Mouse (Mus musculus): ENCODE results near the gene Epb41l1.
"Not testable (repeated sequence)": the region's sequence is repeated elsewhere in the genome, so short reads cannot be mapped to it uniquely, and the experiment has no call there.

The Epb41l1 gene

DNA sequence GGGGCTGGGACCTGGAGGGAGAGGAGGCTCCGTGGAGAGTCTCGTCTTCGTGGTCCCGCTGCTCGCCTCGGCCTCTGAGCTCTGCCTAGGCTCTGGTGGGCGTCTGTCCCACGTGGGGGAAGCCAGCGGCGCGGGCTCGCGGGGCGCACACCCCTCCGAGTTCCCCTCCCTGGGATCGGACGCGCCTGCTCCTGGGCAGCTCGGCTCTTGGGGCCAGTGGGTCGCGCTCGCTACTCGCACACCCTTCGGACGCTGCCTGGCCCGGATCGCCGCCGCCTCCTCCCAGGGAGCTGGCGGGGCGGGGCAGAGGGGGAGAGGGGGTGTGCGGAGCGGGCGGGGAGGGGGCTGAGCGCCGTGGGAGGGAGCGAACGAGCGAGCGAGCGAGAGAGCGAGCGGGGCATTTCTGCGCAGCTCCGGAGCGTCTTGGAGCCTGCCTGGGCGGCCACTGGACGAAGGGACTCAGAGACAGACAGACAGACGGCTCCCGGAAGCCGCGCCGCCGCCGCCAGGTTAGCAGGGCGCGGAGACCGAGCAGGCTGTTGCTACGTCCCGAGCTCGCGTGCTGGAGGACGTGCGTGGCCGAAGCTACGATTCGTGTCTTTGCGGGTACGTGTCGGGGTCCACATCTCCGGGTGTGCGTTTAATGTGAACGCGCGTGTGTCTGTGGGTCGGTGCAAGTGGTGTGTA lies at the start of gene Epb41l1:
Gene Epb41l1 (plus strand): TSS at position 216 of the 687 bp plus-strand sequence.
- DNase-seq (ENCODE audit: low read depth, low spot score) = no peak

DNA sequence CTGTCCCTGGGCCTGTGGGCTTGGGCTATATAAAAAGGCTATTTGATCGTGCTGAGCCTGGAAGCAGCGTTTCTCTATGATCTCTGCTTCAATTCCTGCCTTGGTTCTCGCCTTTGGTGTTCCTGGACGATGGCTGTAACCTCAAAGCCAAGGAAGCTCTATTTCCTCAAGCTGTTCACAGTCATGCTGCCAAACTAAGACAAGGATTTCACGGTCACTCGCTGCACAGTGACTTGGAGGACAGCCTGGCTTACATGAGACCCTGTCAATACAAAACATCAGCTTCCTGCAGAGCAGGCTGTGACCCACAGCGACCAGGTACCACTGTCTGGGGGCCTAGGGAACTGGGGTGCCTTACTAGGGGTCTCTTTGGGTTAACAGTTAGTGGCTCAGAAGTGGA lies 43.8 kb upstream of the Epb41l1 start:
- DNase-seq (ENCODE audit: low read depth, low spot score) = no peak

DNA sequence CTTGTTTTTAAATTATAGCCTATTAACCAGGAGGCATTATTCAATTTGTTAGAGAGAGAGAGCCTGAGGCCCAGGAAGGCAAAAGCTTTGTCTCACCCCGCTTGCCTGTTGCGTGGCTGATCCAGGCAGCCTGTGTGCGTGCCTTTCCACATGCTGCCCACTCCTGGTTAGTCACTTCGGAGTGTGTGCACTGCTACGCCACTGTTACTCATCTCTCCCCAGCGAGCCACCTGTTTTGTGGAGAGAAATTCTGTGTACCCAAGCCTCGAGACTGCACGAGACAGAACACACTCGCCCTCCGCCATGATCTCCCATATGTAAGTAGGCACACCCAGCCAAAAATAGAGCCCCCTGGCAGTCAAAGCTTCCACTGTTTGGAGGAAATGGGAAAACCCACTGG lies 40.8 kb upstream of the Epb41l1 start:
- DNase-seq (ENCODE audit: low read depth, low spot score) = no peak

DNA sequence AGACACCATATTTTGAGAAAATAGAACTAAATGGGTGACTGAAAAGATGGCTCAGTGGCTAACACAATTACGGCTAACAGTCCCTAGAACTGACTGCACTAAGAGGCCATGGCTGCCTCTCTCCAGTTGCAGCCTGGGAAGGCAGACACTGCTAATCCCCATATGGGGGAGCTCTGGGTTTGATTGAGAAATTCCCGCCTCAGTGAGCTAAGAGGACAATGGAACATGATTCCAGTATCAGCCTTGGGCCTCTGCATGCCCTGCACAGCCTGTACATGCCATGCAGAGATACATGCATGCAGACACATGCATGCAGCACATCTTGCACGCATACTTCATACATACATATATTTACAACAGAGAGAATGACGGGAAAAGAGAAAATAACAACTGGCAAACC lies 39.4 kb upstream of the Epb41l1 start:
- DNase-seq (ENCODE audit: low read depth, low spot score) = no peak

DNA sequence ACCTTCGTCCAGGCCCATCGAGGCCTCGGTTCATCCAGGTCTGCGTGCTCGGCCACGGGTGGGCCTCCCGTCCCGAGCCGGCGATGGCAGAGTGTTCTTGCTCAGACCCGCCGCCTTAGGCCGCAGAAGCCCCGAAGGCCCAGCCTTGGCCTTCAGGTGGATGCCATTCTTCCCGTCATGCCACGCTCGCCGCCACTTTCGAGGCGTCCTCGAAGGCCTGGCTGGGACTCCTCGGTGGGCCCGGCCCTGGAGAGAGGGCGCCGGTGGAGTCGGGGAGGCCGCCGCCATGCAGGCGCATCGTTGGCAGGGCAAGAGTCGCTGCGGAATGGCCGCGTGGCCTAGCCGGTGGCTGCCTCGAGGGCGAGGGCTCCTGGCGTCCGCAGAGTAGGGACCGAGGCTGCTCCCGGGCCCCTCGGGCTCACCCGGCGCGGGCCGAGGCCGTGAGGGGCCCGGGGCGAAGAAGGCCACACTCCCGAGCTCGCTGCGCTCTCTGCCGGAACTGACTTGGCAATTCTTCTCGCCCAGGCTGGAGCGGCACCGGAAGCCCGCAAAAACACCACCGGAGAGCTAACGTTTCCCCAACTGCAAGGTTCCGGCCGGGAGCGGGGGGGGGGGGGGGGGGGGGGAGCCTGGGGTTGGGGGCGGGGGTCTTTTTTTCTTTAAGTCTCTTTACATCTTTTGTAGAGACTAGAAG lies 28.1 kb upstream of the Epb41l1 start:
- DNase-seq (ENCODE audit: low read depth, low spot score) = peak; percentile 85

DNA sequence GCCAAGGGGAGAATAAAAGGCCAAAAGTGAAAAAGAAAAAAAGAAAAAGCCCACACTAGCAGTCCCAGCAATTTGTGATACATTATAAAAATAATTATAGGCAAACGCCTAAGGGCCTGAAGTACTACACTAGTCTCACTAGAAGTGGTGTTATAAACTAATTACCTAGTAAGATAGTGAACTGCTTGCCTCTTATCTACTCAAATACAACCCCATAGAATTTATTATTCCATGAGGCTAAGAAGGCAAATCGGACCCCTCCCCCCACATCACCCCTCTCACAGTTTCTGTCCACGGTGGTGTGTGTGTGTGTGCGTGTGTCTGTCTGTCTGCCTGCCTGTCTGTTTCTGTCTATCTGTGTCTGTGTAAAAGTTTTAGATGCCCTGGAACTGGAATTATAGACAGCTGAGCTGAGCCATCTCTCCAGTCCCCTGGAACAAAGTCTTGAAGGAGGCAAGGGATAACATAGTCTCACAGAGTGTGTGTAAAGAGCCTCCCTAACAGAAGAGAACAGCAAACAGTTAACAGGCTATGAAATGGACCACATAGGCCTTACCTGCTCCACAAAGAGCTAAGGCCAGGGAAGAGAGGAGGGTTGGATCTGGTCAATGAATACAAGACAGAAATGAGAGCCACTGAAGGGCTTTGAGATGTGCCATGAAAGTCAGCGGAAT lies 27.4 kb upstream of the Epb41l1 start:
- DNase-seq (ENCODE audit: low read depth, low spot score) = peak; percentile 51

DNA sequence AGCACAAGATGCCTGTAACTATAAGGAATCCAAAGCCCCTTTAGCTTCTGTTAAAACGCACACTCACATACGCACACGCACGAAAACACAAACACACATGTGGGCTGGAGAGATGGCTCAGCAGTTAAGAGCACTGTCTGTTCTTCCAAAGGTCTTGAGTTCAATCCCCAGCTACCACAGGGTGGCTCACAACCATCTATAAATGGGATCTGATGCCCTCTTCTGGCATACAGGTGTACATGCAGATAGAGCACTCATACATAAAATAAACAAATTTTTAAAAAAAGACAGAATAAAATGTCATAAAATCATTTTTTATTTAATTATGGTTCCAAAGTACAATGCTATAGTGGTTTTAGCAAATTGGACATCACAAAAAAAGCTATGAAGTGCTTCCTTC lies 26.4 kb upstream of the Epb41l1 start:
- peak; percentile 63 for DNase-seq (ENCODE audit: low read depth, low spot score)

DNA sequence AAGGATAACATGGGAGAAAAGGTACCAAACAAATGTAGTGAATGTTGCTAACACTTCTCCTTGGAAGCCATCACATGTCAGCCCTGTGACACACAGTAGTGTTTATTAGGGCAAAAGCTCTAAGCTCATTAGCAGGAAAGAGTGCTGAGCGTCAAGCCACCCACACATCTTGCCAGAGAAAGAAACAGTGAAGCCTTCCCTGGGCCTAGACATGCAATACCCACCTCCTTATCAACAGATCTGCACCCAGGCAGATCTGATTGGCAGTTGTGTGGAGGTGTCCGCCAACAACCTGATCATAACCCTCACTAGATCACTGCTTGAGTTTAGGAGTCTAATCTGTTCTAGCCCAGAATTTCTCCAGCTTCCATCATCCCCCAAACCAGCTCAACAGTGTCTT lies 24.6 kb upstream of the Epb41l1 start:
- DNase-seq (ENCODE audit: low read depth, low spot score) = no peak

DNA sequence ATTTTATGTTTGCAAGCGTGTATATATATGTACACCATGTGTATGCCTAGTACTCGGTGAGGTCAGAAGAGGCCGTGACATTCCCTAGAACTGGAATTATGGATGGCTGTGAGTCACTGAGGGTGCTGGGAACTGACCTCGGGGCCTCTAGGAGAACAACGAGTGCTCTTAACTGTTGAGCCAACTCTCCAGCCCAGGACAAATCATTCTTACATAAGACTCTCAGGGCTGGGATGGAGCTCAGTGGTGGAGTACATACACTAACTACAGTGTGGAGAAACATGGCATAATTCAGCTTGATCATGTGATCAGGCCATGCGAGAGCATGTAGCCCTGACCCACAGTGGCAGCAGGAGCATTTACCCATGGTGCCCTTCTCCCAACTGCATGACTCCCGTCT lies 22.7 kb upstream of the Epb41l1 start:
- no peak for DNase-seq (ENCODE audit: low read depth, low spot score)

DNA sequence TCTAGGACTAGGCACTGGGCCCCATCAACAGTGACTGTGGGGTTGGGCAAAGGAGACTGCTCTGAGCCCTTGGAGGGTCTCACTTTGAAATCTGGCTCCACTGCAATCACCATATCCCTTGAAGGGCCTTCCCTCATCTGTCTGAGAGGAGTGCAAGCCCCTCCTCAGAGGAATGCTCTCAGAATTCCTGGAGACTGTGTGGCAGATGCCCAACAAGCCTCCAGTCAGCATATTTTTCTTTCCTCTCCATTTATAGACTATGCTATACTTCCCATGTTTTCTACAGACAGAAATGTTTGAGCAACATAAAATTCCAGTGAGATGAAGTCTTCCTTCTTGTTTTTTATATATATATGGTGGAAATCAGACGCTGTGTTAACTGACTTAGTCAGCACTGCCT lies 21.2 kb upstream of the Epb41l1 start:
- no peak for DNase-seq (ENCODE audit: low read depth, low spot score)

DNA sequence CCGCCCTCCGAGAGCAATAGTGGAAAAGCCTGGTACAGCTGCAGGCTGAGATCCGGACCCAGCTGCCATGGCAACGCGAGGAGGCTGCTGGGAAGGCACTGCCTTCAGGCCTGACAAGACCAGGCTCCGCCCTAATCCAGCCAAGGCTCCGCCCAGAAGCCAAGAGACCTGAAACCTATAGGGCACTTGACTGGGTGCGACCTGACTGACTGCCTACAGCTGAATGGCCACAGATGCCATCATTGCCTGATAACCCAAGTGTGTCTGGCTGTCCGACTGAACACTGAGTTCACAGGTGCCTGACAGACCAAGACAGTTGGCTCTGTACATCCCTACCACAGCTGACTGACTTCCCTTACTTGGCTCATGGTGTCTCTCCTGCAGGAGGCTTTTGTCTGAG lies 19.4 kb upstream of the Epb41l1 start:
- DNase-seq (ENCODE audit: low read depth, low spot score) = peak; percentile 81

DNA sequence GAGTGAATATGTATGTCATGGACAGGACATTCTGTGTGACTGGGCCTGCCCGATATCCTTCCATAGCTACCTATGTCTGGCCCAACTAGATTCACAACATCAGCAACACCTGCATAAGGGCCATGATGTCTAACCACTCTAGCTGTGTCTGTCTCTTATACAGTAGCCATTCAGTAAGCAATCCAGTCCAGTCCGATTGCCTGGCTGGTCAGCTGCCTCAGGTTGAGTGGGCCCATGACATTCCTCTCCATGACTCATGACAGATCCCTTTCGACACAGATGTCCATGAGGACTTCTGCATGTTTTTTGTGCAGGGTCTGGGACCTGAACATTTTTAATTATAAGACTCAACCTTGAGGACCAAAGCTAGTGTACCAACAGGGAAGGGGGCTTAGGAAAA lies 18.7 kb upstream of the Epb41l1 start:
- DNase-seq (ENCODE audit: low read depth, low spot score) = no peak

DNA sequence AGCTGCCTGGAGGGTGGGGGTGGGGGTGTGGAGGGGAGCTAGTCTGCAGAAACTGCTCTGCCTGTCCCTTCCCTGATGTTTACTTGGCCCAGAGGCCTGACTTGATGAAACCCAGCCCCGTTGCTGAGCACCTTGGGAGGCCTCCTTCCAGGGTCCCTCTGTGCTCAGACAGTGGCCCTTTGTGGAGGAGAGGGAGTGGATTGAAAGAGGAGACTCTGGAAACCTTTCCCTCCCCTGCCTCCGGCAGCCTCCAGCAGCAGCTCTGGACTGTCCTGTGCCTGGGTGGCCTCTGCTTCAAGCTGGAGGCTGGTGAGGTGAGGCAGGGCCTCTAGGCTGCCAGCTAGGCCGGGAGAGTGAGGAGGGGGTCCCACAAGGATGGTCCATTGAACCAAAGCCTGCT lies 13.7 kb upstream of the Epb41l1 start:
- DNase-seq (ENCODE audit: low read depth, low spot score) = no peak

DNA sequence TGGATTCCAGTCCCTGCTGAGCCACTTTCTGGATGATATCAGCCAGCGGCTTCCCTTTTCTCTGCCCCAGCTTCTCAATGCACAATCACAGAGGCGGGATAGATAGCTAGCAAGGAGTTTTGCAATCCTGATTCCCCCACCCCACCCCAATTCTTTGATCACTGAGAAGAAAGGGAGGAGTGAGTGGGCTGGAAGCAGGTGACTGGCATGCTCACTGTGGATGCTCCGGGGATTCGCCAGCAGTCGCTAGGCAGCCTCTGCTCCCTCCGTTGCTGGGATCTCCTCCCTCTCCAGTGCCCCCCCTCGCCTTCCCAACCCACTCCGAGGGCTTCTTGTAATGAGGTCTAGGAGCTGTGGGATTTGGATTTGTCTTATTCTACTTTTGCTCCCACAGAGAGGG lies 12.5 kb upstream of the Epb41l1 start:
- no peak for DNase-seq (ENCODE audit: low read depth, low spot score)

DNA sequence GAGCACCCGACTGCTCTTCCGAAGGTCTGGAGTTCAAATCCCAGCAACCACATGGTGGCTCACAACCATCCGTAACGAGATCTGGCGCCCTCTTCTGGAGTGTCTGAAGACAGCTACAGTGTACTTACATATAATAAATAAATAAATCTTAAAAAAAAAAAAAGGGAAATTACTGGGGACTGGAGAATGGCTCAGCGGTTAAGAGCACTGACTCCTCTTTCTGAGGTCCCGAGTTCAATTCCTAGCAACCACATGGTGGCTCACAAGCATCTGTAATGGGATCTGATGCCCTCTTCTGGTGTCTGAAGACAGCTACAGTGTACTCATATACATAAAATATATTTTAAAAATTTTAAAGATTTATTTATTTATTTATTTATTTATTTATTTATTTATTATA lies 9.4 kb upstream of the Epb41l1 start:
- not testable (repeated sequence) for DNase-seq (ENCODE audit: low read depth, low spot score)

DNA sequence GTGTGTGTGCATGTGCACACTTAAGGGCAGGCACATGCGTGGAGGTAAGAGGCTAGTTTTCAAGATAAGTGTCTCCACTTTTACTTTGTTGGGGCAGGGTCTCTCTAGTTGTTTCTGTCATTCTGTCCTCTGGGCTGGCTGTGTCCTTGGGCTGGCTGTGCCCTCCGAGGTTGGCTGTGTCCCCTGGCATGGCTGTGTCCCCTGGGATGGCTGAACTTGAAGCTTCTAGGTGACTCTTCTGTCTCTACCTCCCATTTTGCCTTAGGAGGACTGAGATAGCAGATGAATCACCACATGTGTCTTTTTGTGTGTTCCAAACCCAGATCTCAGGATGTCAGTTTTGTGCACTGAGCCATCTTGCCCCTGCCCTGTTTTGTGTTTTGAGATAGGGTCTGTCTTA lies 5.7 kb upstream of the Epb41l1 start:
- DNase-seq (ENCODE audit: low read depth, low spot score) = no peak

DNA sequence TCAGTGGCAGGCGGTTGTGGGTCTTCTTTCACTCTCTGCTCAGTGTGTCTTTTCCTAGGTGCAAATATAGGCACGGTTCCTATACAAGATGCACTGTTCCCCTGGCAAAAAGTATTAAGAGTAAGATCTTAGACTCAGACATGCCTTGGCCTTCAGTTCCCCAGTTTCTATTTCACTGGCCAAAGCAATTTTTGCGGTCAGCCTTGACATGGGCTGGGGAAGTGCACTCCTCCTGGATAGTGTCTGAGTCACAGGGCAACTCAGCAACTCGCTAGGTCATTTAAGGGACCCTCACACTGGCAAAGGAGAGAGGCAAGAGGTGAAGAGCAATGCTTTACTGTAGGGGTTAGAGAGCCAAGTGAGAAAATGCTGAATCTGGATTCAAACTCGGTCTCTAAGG lies 5.0 kb upstream of the Epb41l1 start:
- no peak for DNase-seq (ENCODE audit: low read depth, low spot score)

DNA sequence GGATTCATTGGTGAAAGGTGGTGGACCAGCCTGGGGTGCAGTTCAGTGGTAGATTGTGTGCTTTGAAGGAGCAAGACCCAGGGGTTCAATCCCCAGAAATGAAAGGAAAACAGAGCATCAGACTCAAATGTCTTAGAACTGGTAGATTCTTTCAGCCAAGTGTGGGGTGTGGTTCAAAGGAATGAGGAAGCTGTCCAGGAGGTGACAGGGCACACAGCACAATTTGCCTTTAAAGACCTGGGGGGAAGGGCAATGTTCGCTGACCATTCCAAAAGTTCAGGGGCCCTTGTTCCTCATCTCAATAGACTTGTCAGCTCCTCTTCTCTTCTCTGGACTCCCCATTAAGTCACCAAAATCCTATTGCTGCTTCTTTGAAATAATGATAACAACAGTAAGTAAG lies 3.5 kb upstream of the Epb41l1 start:
- no peak for DNase-seq (ENCODE audit: low read depth, low spot score)

DNA sequence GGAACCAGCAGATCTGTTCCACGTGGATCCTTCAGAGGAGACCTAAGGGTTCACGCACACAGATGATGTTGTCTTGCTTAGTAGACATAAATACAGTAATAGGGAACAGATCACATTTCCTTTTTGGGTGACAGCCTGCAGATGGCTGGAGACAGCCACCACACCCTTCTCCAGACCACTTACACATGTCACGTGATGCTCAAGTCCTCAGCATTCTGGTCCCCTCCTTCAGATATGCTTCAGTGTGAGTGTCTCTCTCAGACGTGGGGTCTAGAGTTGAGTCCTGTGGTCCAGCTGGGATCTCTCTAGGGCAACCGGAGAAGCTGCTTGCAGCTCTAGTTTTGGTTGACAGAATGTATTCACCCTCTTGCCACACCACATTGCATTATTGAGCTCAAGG lies 2.2 kb upstream of the Epb41l1 start:
- no peak for DNase-seq (ENCODE audit: low read depth, low spot score)

DNA sequence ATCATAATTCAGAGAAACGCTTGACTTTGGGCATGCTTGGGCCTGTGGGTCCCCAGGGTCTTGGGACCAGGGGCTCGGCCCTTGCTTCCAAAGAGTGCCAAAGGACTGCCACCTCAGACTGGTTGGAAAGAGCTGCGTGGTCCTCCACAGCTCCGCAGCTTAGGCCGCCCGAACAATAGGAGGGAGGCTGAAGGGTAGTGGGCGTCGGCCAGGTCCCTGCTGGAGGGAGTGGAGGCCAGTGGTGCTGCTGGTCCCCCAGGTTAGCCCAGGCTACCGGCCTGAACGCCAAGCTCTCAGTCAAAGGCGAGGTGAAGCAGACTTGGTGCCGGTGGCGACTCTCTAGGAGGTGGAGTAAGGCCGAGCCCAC lies 399 bp upstream of the Epb41l1 start:
- no peak for DNase-seq (ENCODE audit: low read depth, low spot score)

DNA sequence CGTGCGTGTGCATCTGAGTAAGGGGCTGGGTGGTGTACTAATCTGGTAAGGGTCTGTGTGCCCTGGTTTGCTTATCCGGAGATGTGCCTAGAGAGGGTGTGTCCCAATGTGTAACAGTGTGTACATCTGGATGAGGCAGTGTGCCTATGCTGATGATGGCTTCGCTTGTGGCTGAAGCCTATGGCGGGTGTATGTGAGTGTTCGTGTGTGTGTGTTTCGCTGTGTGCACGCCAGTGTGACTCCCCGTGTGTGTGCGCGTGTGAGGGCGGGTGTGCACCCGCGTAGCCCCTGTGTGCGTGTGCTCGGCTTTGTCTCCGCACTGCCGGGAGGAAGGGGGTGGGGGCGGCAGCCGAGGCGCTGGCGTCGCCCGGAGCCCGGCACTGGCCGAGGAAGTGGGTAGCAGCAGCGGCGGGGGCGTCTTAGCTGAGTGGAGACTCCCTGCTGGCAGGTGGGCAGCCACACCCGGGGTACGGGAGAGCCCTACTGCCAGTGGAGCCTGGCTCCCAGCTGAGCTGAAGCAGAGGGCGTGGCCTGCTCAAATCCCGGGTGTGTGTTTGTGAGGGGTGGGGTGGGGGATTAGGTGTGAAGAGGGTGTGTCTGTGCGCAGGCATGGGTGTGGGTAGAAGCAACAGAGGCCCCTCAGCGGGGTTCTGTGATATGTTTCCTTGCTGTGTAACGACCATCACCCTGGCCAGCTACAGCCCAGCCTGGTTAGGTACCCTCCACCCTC lies 837 bp downstream of the Epb41l1 start:
- no peak for DNase-seq (ENCODE audit: low read depth, low spot score)

DNA sequence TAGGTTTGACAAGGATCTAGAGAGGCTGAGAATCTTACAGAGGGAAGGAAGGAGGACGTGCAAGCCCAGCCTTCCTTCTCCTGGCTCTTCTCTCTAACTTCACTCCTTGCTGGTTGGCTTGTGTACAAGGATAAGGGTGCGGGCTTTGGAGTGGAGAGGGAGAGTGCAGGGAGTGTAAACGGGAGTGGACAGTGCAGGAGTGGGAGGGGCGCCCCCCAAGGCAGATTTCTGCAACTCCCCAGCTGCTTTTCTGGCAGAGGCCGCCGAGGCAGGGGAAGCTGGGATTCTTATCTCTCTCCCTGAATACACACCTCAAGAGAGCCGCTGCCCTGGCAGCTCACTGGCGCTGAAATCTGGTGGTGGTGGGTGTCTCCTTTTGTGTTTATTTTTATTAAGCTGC lies 1.9 kb downstream of the Epb41l1 start:
- DNase-seq (ENCODE audit: low read depth, low spot score) = no peak

Data from A20 (cell line).